Mouse (Mus musculus) MEL (cell line): ENCODE data around the gene Tle3. TPM values are rescaled to one million over a fixed set of nuclear protein-coding genes. Genes with fewer than 3 reads are reported as not detected.

ENCODE experiments used
- DNase-seq: peaks from one replicate; pipeline ENCODE4 v3.0.0; 2011; ENCODE audit warnings: low read depth, low spot score
- H3K27ac ChIP-seq: 2 replicates; pipeline ENCODE4 v1.5.1; 2012; ENCODE audit warnings: low read depth, mild to moderate bottlenecking, control low read depth, low read length, moderate library complexity; ENCODE audit not compliant: control insufficient read depth
- H3K27me3 ChIP-seq, 2 experiments: fragments of 150-350 bp in 1 of 2; sonication (generic) in 1 of 2; 2 replicates each; pipeline ENCODE4 v1.6.1; 2012; ENCODE audit warnings: low read length in 2 of 2, mild to moderate bottlenecking in 2 of 2, improper control_type of control experiment in 1 of 2, moderate library complexity in 1 of 2; ENCODE audit not compliant: insufficient read depth in 2 of 2, control insufficient read depth in 1 of 2
- H3K36me3 ChIP-seq, 2 experiments: 2 replicates each; pipeline ENCODE4 v1.6.1; 2012 to 2014; ENCODE audit warnings: low read length in 2 of 2, improper control_type of control experiment in 1 of 2, inconsistent platforms in 1 of 2, mild to moderate bottlenecking in 1 of 2; ENCODE audit not compliant: insufficient read depth in 2 of 2, control insufficient read depth in 1 of 2
- H3K4me1 ChIP-seq, 2 experiments: fragments of 150-350 bp in 1 of 2; sonication (generic) in 1 of 2; 2 replicates each; pipeline ENCODE4 v1.6.1; 2012; ENCODE audit warnings: low read length in 2 of 2, improper control_type of control experiment in 1 of 2, mild to moderate bottlenecking in 1 of 2; ENCODE audit not compliant: insufficient read depth in 2 of 2, control insufficient read depth in 1 of 2
- H3K4me3 ChIP-seq, 2 experiments: fragments of 150-350 bp in 1 of 2; sonication (generic) in 1 of 2; 2 replicates each; pipeline ENCODE4 v1.5.1; 2012; ENCODE audit warnings: low read depth in 2 of 2, low read length in 2 of 2, mild to moderate bottlenecking in 2 of 2, moderate library complexity in 2 of 2, control low read depth in 1 of 2, improper control_type of control experiment in 1 of 2; ENCODE audit not compliant: control insufficient read depth in 1 of 2, insufficient read depth in 1 of 2
- H3K79me2 ChIP-seq: 2 replicates; pipeline ENCODE4 v1.6.1; 2012; ENCODE audit warnings: mild to moderate bottlenecking, low read length, moderate library complexity; ENCODE audit not compliant: control insufficient read depth, poor library complexity, insufficient read depth
- H3K9ac ChIP-seq: 2 replicates; pipeline ENCODE4 v1.6.1; 2012; ENCODE audit warnings: low read depth, mild to moderate bottlenecking, control low read depth, low read length, moderate library complexity; ENCODE audit not compliant: control insufficient read depth, poor library complexity, severe bottlenecking
- H3K9me3 ChIP-seq: fragments of 150-350 bp; sonication (generic); replicated peaks from 2 replicates; pipeline ENCODE4 v1.6.1; 2012; ENCODE audit warnings: mild to moderate bottlenecking, low read length, improper control_type of control experiment, moderate library complexity; ENCODE audit not compliant: insufficient read depth
- CHD2 ChIP-seq: IDR thresholded peaks from 2 replicates; pipeline ENCODE4 v1.6.1; 2011; ENCODE audit warnings: low read length, improper control_type of control experiment
- CTCF ChIP-seq, 3 experiments: IDR thresholded peaks in 2 of 3; conservative IDR thresholded peaks in 1 of 3; 2 replicates each; pipeline ENCODE4 v1.5.1; 2011 to 2012; ENCODE audit warnings: low read length in 3 of 3, low read depth in 2 of 3, mild to moderate bottlenecking in 2 of 3, improper control_type of control experiment in 1 of 3, inconsistent platforms in 1 of 3, mixed read lengths in 1 of 3, moderate library complexity in 1 of 3; ENCODE audit not compliant: control insufficient read depth in 1 of 3, insufficient read depth in 1 of 3, poor library complexity in 1 of 3, severe bottlenecking in 1 of 3
- E2F4 ChIP-seq: IDR thresholded peaks from 2 replicates; pipeline ENCODE4 v1.6.1; 2011; ENCODE audit warnings: low read depth, low read length, improper control_type of control experiment, borderline replicate concordance
- EP300 ChIP-seq, 2 experiments: IDR thresholded peaks; 2 replicates each; pipeline ENCODE4 v1.6.1; 2011; ENCODE audit warnings: improper control_type of control experiment in 2 of 2, low read length in 2 of 2, low read depth in 1 of 2, mild to moderate bottlenecking in 1 of 2
- GABPA ChIP-seq: IDR thresholded peaks from 2 replicates; pipeline ENCODE4 v1.6.1; 2012; ENCODE audit warnings: low read depth, mild to moderate bottlenecking, inconsistent platforms, low read length, improper control_type of control experiment, moderate library complexity
- GATA1 ChIP-seq: IDR thresholded peaks from 2 replicates; pipeline ENCODE4 v1.6.1; 2011; ENCODE audit warnings: low read depth, low read length, improper control_type of control experiment
- JUND ChIP-seq: IDR thresholded peaks from 2 replicates; pipeline ENCODE4 v1.6.1; 2011; ENCODE audit warnings: low read depth, mild to moderate bottlenecking, improper control_type of control experiment, low read length
- KAT2A ChIP-seq: conservative IDR thresholded peaks from 2 replicates; pipeline ENCODE4 v1.6.1; 2012; ENCODE audit warnings: low read depth, low read length, improper control_type of control experiment, inconsistent platforms
- MAFK ChIP-seq: IDR thresholded peaks from 2 replicates; pipeline ENCODE4 v1.6.1; 2011; ENCODE audit warnings: low read depth, mild to moderate bottlenecking, low read length, improper control_type of control experiment, borderline replicate concordance
- MAX ChIP-seq: IDR thresholded peaks from 2 replicates; pipeline ENCODE4 v1.6.1; 2011; ENCODE audit warnings: low read length, improper control_type of control experiment
- MAZ ChIP-seq: IDR thresholded peaks from 2 replicates; pipeline ENCODE4 v1.6.1; 2012; ENCODE audit warnings: low read depth, mild to moderate bottlenecking, inconsistent platforms, low read length, improper control_type of control experiment
- MEF2A ChIP-seq: IDR thresholded peaks from 2 replicates; pipeline ENCODE4 v1.6.1; 2014; ENCODE audit warnings: low read depth, mild to moderate bottlenecking, inconsistent platforms, low read length, improper control_type of control experiment; ENCODE audit not compliant: poor library complexity, insufficient replicate concordance, severe bottlenecking; ENCODE audit errors: extremely low read depth
- MYB ChIP-seq: IDR thresholded peaks from 2 replicates; pipeline ENCODE4 v1.6.1; 2011; ENCODE audit warnings: mild to moderate bottlenecking, low read depth, low read length, improper control_type of control experiment
- MYC ChIP-seq: IDR thresholded peaks from 2 replicates; pipeline ENCODE4 v1.6.1; 2011; ENCODE audit warnings: low read depth, mild to moderate bottlenecking, low read length, improper control_type of control experiment, moderate library complexity
- NELFE ChIP-seq: IDR thresholded peaks from 2 replicates; pipeline ENCODE4 v1.6.1; 2011; ENCODE audit warnings: low read depth, low read length, improper control_type of control experiment
- NRF1 ChIP-seq: IDR thresholded peaks from 2 replicates; pipeline ENCODE4 v1.6.1; 2014; ENCODE audit warnings: low read depth, mild to moderate bottlenecking, inconsistent platforms, low read length, improper control_type of control experiment, moderate library complexity; ENCODE audit not compliant: poor library complexity, insufficient read depth, severe bottlenecking
- POLR2A ChIP-seq, 2 experiments: IDR thresholded peaks; 2 replicates each; pipeline ENCODE4 v1.6.1; 2011 to 2012; ENCODE audit warnings: low read length in 2 of 2, mild to moderate bottlenecking in 2 of 2, control low read depth in 1 of 2, improper control_type of control experiment in 1 of 2, low read depth in 1 of 2, moderate library complexity in 1 of 2; ENCODE audit not compliant: control insufficient read depth in 1 of 2, insufficient read depth in 1 of 2, poor library complexity in 1 of 2
- RCOR1 ChIP-seq: IDR thresholded peaks from 2 replicates; pipeline ENCODE4 v1.6.1; 2012; ENCODE audit warnings: low read depth, mild to moderate bottlenecking, inconsistent platforms, low read length, improper control_type of control experiment
- SMC3 ChIP-seq: IDR thresholded peaks from 2 replicates; pipeline ENCODE4 v1.6.1; 2011; ENCODE audit warnings: low read depth, low read length, improper control_type of control experiment
- TAL1 ChIP-seq: IDR thresholded peaks from 2 replicates; pipeline ENCODE4 v1.6.1; 2012; ENCODE audit warnings: mild to moderate bottlenecking, inconsistent platforms, low read length, moderate library complexity, mixed read lengths
- UBTF ChIP-seq: IDR thresholded peaks from 2 replicates; pipeline ENCODE4 v1.6.1; 2012; ENCODE audit warnings: low read depth, mild to moderate bottlenecking, inconsistent platforms, low read length, improper control_type of control experiment, moderate library complexity, borderline replicate concordance; ENCODE audit not compliant: insufficient read depth
- USF2 ChIP-seq, 2 experiments: IDR thresholded peaks; 2 replicates each; pipeline ENCODE4 v1.6.1; 2011 to 2012; ENCODE audit warnings: improper control_type of control experiment in 2 of 2, low read length in 2 of 2, borderline replicate concordance in 1 of 2, inconsistent platforms in 1 of 2, low read depth in 1 of 2, mild to moderate bottlenecking in 1 of 2; ENCODE audit not compliant: insufficient read depth in 1 of 2
- ZC3H11A ChIP-seq: IDR thresholded peaks from 2 replicates; pipeline ENCODE4 v1.6.1; 2012; ENCODE audit warnings: low read depth, mild to moderate bottlenecking, inconsistent platforms, low read length, improper control_type of control experiment
- ZKSCAN1 ChIP-seq: IDR thresholded peaks from 2 replicates; pipeline ENCODE4 v1.6.1; 2012; ENCODE audit warnings: low read depth, mild to moderate bottlenecking, inconsistent platforms, low read length, improper control_type of control experiment, moderate library complexity
- ZNF384 ChIP-seq: IDR thresholded peaks from 2 replicates; pipeline ENCODE4 v1.6.1; 2012; ENCODE audit warnings: low read depth, mild to moderate bottlenecking, inconsistent platforms, low read length, improper control_type of control experiment
- polyA plus RNA-seq, 2 experiments: library from polyadenylated mRNA; stranded (reverse) in 1 of 2; unstranded in 1 of 2; fragments of >175 nt in 1 of 2; fragments of >200 nt in 1 of 2; gene quantifications; 2 replicates each; pipeline versions ENCODE4 v1.2.1 to v1.2.4; 2012; ENCODE audit warnings: low replicate concordance in 2 of 2, low read depth in 1 of 2; ENCODE audit not compliant: insufficient read length in 2 of 2, insufficient read depth in 1 of 2, missing spikeins in 1 of 2
- total RNA-seq: library from RNA; depleted of rRNA; stranded (reverse); fragments of 300-350 nt; gene quantifications from 2 replicates; pipeline ENCODE4 v1.2.3, GENCODE M21; 2012

The Tle3 gene
- total and polyA plus RNA-seq, 3 experiments = 20.3 to 26.8 TPM; not detected in 1

DNA sequence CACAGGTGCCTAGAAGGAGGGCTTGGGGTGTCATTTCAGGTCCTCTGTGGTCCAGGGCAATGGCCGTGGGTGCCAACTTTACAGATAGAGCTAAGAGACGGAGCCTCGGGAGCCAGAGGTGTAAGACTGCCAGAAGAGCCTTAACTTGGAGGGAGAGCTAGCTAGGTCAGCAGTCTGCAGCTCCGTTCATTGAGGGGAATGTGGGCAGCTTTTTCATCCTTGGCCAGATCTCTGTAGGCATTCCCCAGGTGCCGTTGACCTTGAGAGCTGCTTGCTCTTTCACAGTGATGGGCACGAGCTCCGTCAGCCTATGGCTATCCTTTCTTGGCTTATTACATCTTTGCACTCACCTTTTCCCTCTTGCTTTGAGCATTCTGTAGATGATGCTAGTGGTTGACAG is 28.0 kb downstream of the Tle3 start:
- H3K9ac ChIP-seq = no peak overlapping the region
- no peaks in the 10 kb centered on the region for H3K4me1 ChIP-seq
- no peak for DNase-seq
- no peak overlapping the region for H3K27ac ChIP-seq
- no peaks in the 10 kb centered on the region for H3K9me3 ChIP-seq
- TF ChIP-seq POLR2A (IDR thresholded peaks at IDR 0.05; ENCODE audit: control insufficient read depth in 1 of 2, insufficient read depth in 1 of 2, low read depth in 1 of 2, low read length in 2 of 2, poor library complexity in 1 of 2) (no peak), GABPA (no peak), KAT2A (no peak), TAL1 (no peak), CHD2 (no peak)
- H3K4me3 ChIP-seq = no peak overlapping the region
- H3K27me3 ChIP-seq = no peaks in the 10 kb centered on the region
- H3K79me2 ChIP-seq = no peaks in the 10 kb centered on the region
- peaks cover 0 to 14% of the 10 kb centered on the region in 2 experiments; a peak in 2 of 4 replicates for H3K36me3 ChIP-seq

GRCm38 (mm10) chr9:61401664-61402063 is 29.5 kb downstream of the Tle3 start:
- H3K4me1 ChIP-seq = no peaks in the 10 kb centered on the region
- no peak overlapping the region for H3K27ac ChIP-seq
- no peaks in the 10 kb centered on the region for H3K9me3 ChIP-seq
- H3K36me3 ChIP-seq = peaks cover 0 to 14% of the 10 kb centered on the region in 2 experiments; a peak in 1 of 4 replicates
- no peaks in the 10 kb centered on the region for H3K79me2 ChIP-seq
- no peak for TF ChIP-seq TAL1
- no peak for TF ChIP-seq GATA1
- no peak for TF ChIP-seq ZNF384
- TF ChIP-seq E2F4 = no peak
- no peak for TF ChIP-seq NELFE
- no peak for TF ChIP-seq KAT2A
- no peak for TF ChIP-seq JUND
- no peak for TF ChIP-seq MAFK
- no peak for TF ChIP-seq POLR2A (IDR thresholded peaks at IDR 0.05; ENCODE audit: control insufficient read depth in 1 of 2, insufficient read depth in 1 of 2, low read depth in 1 of 2, low read length in 2 of 2, poor library complexity in 1 of 2)
- TF ChIP-seq SMC3 = no peak
- no peak for DNase-seq
- no peak overlapping the region for H3K4me3 ChIP-seq
- H3K9ac ChIP-seq = no peak overlapping the region
- no peaks in the 10 kb centered on the region for H3K27me3 ChIP-seq

DNA sequence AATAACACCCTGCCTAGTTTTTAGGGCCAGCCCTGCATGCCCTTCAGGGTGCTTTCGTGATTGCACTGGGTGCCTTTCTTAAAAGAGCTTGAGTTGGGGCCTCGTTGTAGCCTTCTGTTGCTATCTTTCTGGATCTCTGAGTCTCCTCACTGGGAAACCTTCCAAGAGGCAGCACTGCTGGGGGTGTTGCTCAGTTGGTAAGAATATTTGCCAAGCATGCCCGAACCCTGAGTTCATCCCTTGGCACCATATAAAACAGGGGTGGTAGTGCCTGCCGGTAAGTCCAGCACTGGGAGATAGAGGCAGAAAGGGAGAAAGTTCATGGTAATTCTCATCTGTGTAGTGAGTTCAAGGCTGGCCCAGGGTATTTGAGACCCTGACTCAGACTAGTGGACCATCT is 30.1 kb downstream of the Tle3 start:
- no peaks in the 10 kb centered on the region for H3K4me1 ChIP-seq
- no peak overlapping the region for H3K27ac ChIP-seq
- no peak overlapping the region for H3K9ac ChIP-seq
- no peaks in the 10 kb centered on the region for H3K79me2 ChIP-seq
- no peak for DNase-seq
- H3K27me3 ChIP-seq = no peaks in the 10 kb centered on the region
- H3K36me3 ChIP-seq = peaks cover 0 to 11% of the 10 kb centered on the region in 2 experiments; a peak in 1 of 4 replicates
- no peak overlapping the region for H3K4me3 ChIP-seq
- no peaks in the 10 kb centered on the region for H3K9me3 ChIP-seq
- TF ChIP-seq RCOR1 (no peak), MEF2A (no peak), MAFK (no peak), ZKSCAN1 (no peak), CTCF (IDR thresholded peaks at IDR 0.05 in 2 of 3, conservative IDR thresholded peaks at IDR 0.05 in 1 of 3; ENCODE audit: control insufficient read depth in 1 of 3, insufficient read depth in 1 of 3, low read depth in 2 of 3, low read length in 3 of 3, poor library complexity in 1 of 3, severe bottlenecking in 1 of 3) (no peak), MAZ (no peak), GABPA (no peak), ZC3H11A (no peak), NELFE (no peak), EP300 (IDR thresholded peaks at IDR 0.05; ENCODE audit: low read depth in 1 of 2, low read length in 2 of 2) (no peak), USF2 (IDR thresholded peaks at IDR 0.05; ENCODE audit: borderline replicate concordance in 1 of 2, insufficient read depth in 1 of 2, low read depth in 1 of 2, low read length in 2 of 2) (no peak), POLR2A (IDR thresholded peaks at IDR 0.05; ENCODE audit: control insufficient read depth in 1 of 2, insufficient read depth in 1 of 2, low read depth in 1 of 2, low read length in 2 of 2, poor library complexity in 1 of 2) (no peak), MAX (no peak), UBTF (no peak), NRF1 (no peak), MYC (no peak), MYB (no peak), CHD2 (no peak)
